Mouse (Mus musculus): Measurements from ENCODE around the gene Slc25a42. TPM values are rescaled to one million over a fixed set of nuclear protein-coding genes. Genes with fewer than 3 reads are reported as not detected.

Slc25a42 gene
- polyA plus RNA-seq, 1 experiment from 2014 or later: 7.2 TPM

GRCm38 (mm10) chr8:70181903-70182252 is 30.2 kb downstream of the Slc25a42 start:
- Histone ChIP-seq H3K27me3 (replicated peaks; ENCODE audit: control insufficient read depth, insufficient read depth, low read length) (no peaks in the 10 kb centered on the region), H3K9ac (replicated peaks; ENCODE audit: low read depth, low read length) (no peak overlapping the region), H3K9me3 (ENCODE audit: control insufficient read depth, low read length) (no peaks in the 10 kb centered on the region), H3K4me3 (replicated peaks; ENCODE audit: low read length) (no peak overlapping the region), H3K36me3 (ENCODE audit: control insufficient read depth, insufficient read depth) (no peaks in the 10 kb centered on the region; the same call in 1 of the 2 replicates), H3K4me1 (replicated peaks; ENCODE audit: control insufficient read depth, insufficient read depth, low read length) (no peaks in the 10 kb centered on the region), H3K27ac (ENCODE audit: low read length) (no peak overlapping the region), H3K4me2 (ENCODE audit: low read length) (no peak overlapping the region)
- no peak for ATAC-seq
- WGBS: 84% methylated on average over 2 of the region's 2 CpGs

- no peaks in the 10 kb centered on the region for H3K9me3 ChIP-seq (ENCODE audit: control insufficient read depth, low read length)
- WGBS: 92% methylated on average over 16 of the region's 16 CpGs
- peak; percentile 13; the same call in 1 of the 2 replicates for ATAC-seq
- H3K4me1 ChIP-seq (replicated peaks; ENCODE audit: control insufficient read depth, insufficient read depth, low read length): no peaks in the 10 kb centered on the region
- H3K4me3 ChIP-seq (replicated peaks; ENCODE audit: low read length): no peak overlapping the region
- no peaks in the 10 kb centered on the region; the same call in 1 of the 2 replicates for H3K36me3 ChIP-seq (ENCODE audit: control insufficient read depth, insufficient read depth)
- H3K27me3 ChIP-seq (replicated peaks; ENCODE audit: control insufficient read depth, insufficient read depth, low read length): no peaks in the 10 kb centered on the region
- H3K9ac ChIP-seq (replicated peaks; ENCODE audit: low read depth, low read length): no peak overlapping the region
- H3K27ac ChIP-seq (ENCODE audit: low read length): no peak overlapping the region
- no peak overlapping the region for H3K4me2 ChIP-seq (ENCODE audit: low read length)
These were observed 30.7 kb downstream of the Slc25a42 start for GRCm38 (mm10) chr8:70181212-70181902.

GRCm38 (mm10) chr8:70179082-70179481 is 33.0 kb downstream of the Slc25a42 start:
- Histone ChIP-seq H3K27ac (ENCODE audit: low read length) (no peak overlapping the region), H3K4me2 (ENCODE audit: low read length) (no peak overlapping the region), H3K27me3 (replicated peaks; ENCODE audit: control insufficient read depth, insufficient read depth, low read length) (no peaks in the 10 kb centered on the region), H3K4me1 (replicated peaks; ENCODE audit: control insufficient read depth, insufficient read depth, low read length) (peaks cover 6% of the 10 kb centered on the region), H3K36me3 (ENCODE audit: control insufficient read depth, insufficient read depth) (no peaks in the 10 kb centered on the region; the same call in 1 of the 2 replicates), H3K4me3 (replicated peaks; ENCODE audit: low read length) (no peak overlapping the region), H3K9ac (replicated peaks; ENCODE audit: low read depth, low read length) (no peak overlapping the region), H3K9me3 (ENCODE audit: control insufficient read depth, low read length) (no peaks in the 10 kb centered on the region)
- 98% methylated on average over 4 of the region's 4 CpGs for WGBS
- no peak for ATAC-seq

- no peaks in the 10 kb centered on the region; the same call in 1 of the 2 replicates for H3K36me3 ChIP-seq (ENCODE audit: control insufficient read depth, insufficient read depth)
- H3K4me2 ChIP-seq (ENCODE audit: low read length): no peak overlapping the region
- 89% methylated on average over 2 of the region's 2 CpGs for WGBS
- peaks cover 12% of the 10 kb centered on the region for H3K4me1 ChIP-seq (replicated peaks; ENCODE audit: control insufficient read depth, insufficient read depth, low read length)
- H3K27me3 ChIP-seq (replicated peaks; ENCODE audit: control insufficient read depth, insufficient read depth, low read length): no peaks in the 10 kb centered on the region
- ATAC-seq: no peak
- no peaks in the 10 kb centered on the region for H3K9me3 ChIP-seq (ENCODE audit: control insufficient read depth, low read length)
- H3K4me3 ChIP-seq (replicated peaks; ENCODE audit: low read length): no peak overlapping the region
- no peak overlapping the region for H3K9ac ChIP-seq (replicated peaks; ENCODE audit: low read depth, low read length)
- no peak overlapping the region for H3K27ac ChIP-seq (ENCODE audit: low read length)
These were observed 33.9 kb downstream of the Slc25a42 start for GRCm38 (mm10) chr8:70178231-70178630.

- WGBS: 89% methylated on average over 7 of the region's 7 CpGs
These were observed 38.0 kb downstream of the Slc25a42 start for GRCm38 (mm10) chr8:70174079-70174478.

GRCm38 (mm10) chr8:70173320-70173719 is 38.8 kb downstream of the Slc25a42 start:
- Histone ChIP-seq H3K9ac (replicated peaks; ENCODE audit: low read depth, low read length) (no peak overlapping the region), H3K9me3 (ENCODE audit: control insufficient read depth, low read length) (no peaks in the 10 kb centered on the region), H3K4me1 (replicated peaks; ENCODE audit: control insufficient read depth, insufficient read depth, low read length) (peaks cover 24% of the 10 kb centered on the region), H3K27ac (ENCODE audit: low read length) (no peak overlapping the region), H3K4me3 (replicated peaks; ENCODE audit: low read length) (no peak overlapping the region), H3K36me3 (ENCODE audit: control insufficient read depth, insufficient read depth) (no peaks in the 10 kb centered on the region; the same call in 1 of the 2 replicates), H3K4me2 (ENCODE audit: low read length) (no peak overlapping the region), H3K27me3 (replicated peaks; ENCODE audit: control insufficient read depth, insufficient read depth, low read length) (no peaks in the 10 kb centered on the region)
- 75% methylated on average over 5 of the region's 5 CpGs for WGBS
- ATAC-seq: no peak

More at GRCm38 (mm10) chr8:70174079-70174478, 38.0 kb downstream of the Slc25a42 start:
- no peak overlapping the region for H3K4me2 ChIP-seq (ENCODE audit: low read length)
- no peaks in the 10 kb centered on the region for H3K9me3 ChIP-seq (ENCODE audit: control insufficient read depth, low read length)
- no peaks in the 10 kb centered on the region; the same call in 1 of the 2 replicates for H3K36me3 ChIP-seq (ENCODE audit: control insufficient read depth, insufficient read depth)
- peaks cover 24% of the 10 kb centered on the region for H3K4me1 ChIP-seq (replicated peaks; ENCODE audit: control insufficient read depth, insufficient read depth, low read length)
- no peak overlapping the region for H3K4me3 ChIP-seq (replicated peaks; ENCODE audit: low read length)
- no peak for ATAC-seq
- no peak overlapping the region for H3K9ac ChIP-seq (replicated peaks; ENCODE audit: low read depth, low read length)
- no peaks in the 10 kb centered on the region for H3K27me3 ChIP-seq (replicated peaks; ENCODE audit: control insufficient read depth, insufficient read depth, low read length)
- no peak overlapping the region for H3K27ac ChIP-seq (ENCODE audit: low read length)

- H3K27me3 ChIP-seq (replicated peaks; ENCODE audit: control insufficient read depth, insufficient read depth, low read length): no peaks in the 10 kb centered on the region
- peak; percentile 98 for ATAC-seq
- no peak within 1 kb of the TSS; the same call in 1 of the 2 replicates for H3K27ac ChIP-seq (ENCODE audit: low read length)
- H3K4me1 ChIP-seq (replicated peaks; ENCODE audit: control insufficient read depth, insufficient read depth, low read length): peaks cover 24% of the 10 kb centered on the region
- peak within 1 kb of the TSS; percentile 80 for H3K9ac ChIP-seq (replicated peaks; ENCODE audit: low read depth, low read length)
- 2% methylated on average over 27 of the region's 27 CpGs for WGBS
- H3K36me3 ChIP-seq (ENCODE audit: control insufficient read depth, insufficient read depth): no peaks in the 10 kb centered on the region
- no peaks in the 10 kb centered on the region for H3K9me3 ChIP-seq (ENCODE audit: control insufficient read depth, low read length)
- H3K4me3 ChIP-seq (replicated peaks; ENCODE audit: low read length): peak within 1 kb of the TSS; percentile 76
- peak within 1 kb of the TSS; percentile 57 for H3K4me2 ChIP-seq (ENCODE audit: low read length)
These were observed 39.9 kb downstream of the Slc25a42 start, which contains the start of gene Tmem161a for GRCm38 (mm10) chr8:70172043-70172681. Tmem161a (plus strand) TSS chr8:70172356.

- H3K4me1 ChIP-seq (replicated peaks; ENCODE audit: control insufficient read depth, insufficient read depth, low read length): peaks cover 30% of the 10 kb centered on the region
- 90% methylated on average over 7 of the region's 7 CpGs for WGBS
- no peak overlapping the region for H3K9ac ChIP-seq (replicated peaks; ENCODE audit: low read depth, low read length)
- no peaks in the 10 kb centered on the region for H3K9me3 ChIP-seq (ENCODE audit: control insufficient read depth, low read length)
- ATAC-seq: no peak
- H3K27ac ChIP-seq (ENCODE audit: low read length): no peak overlapping the region
- no peak overlapping the region for H3K4me3 ChIP-seq (replicated peaks; ENCODE audit: low read length)
- no peaks in the 10 kb centered on the region for H3K27me3 ChIP-seq (replicated peaks; ENCODE audit: control insufficient read depth, insufficient read depth, low read length)
- H3K4me2 ChIP-seq (ENCODE audit: low read length): no peak overlapping the region
- no peaks in the 10 kb centered on the region for H3K36me3 ChIP-seq (ENCODE audit: control insufficient read depth, insufficient read depth)
These were observed 40.9 kb downstream of the Slc25a42 start for GRCm38 (mm10) chr8:70171240-70171639.

GRCm38 (mm10) chr8:70170748-70171147 is 41.4 kb downstream of the Slc25a42 start:
- H3K9ac ChIP-seq (replicated peaks; ENCODE audit: low read depth, low read length): no peak overlapping the region
- ATAC-seq: no peak
- no peak overlapping the region for H3K4me3 ChIP-seq (replicated peaks; ENCODE audit: low read length)
- H3K36me3 ChIP-seq (ENCODE audit: control insufficient read depth, insufficient read depth): no peaks in the 10 kb centered on the region
- 82% methylated on average over 3 of the region's 3 CpGs for WGBS
- H3K27ac ChIP-seq (ENCODE audit: low read length): no peak overlapping the region
- H3K27me3 ChIP-seq (replicated peaks; ENCODE audit: control insufficient read depth, insufficient read depth, low read length): no peaks in the 10 kb centered on the region
- no peak overlapping the region for H3K4me2 ChIP-seq (ENCODE audit: low read length)
- no peaks in the 10 kb centered on the region for H3K9me3 ChIP-seq (ENCODE audit: control insufficient read depth, low read length)
- peaks cover 30% of the 10 kb centered on the region for H3K4me1 ChIP-seq (replicated peaks; ENCODE audit: control insufficient read depth, insufficient read depth, low read length)

All from forebrain, embryonic 16.5 days (tissue).